Mouse (Mus musculus) C2C12 (cell line): ENCODE measurements around the gene Calcoco2.

Experiments
- CTCF ChIP-seq: IDR thresholded peaks from one replicate; pipeline ENCODE4 v1.5.1; 2011; ENCODE audit not compliant: control insufficient read depth, insufficient read depth, insufficient read length
- USF1 ChIP-seq: IDR thresholded peaks from one replicate; pipeline ENCODE4 v1.6.1; 2011; ENCODE audit warnings: low read depth, mild to moderate bottlenecking, control low read depth, moderate library complexity

DNA sequence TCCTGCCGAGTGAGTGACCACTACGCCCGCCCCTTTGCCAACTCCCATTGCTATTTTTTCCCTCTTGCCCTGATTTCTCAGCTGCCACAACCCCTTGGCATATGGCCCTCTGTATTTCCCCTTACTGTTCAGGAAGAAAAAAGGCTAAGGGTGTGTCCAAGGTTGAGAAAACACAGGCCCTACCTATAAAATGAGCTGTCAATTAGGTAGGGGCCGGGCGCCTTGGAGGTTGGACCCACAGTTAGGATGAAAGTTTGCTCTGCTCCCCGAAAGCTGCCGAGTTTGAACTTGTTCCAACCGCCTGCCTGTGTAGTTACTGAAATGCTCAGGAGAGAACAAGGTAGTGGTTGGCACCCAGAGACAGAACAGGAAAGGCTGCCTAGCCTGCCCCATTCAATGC lies 24.1 kb upstream of the Calcoco2 start:
- TF ChIP-seq CTCF (no peak), USF1 (no peak)
